Mouse (Mus musculus) stomach, embryonic 14.5 days (tissue): ENCODE measurements around the gene Zfp981. TPM values are rescaled to one million over a fixed set of nuclear protein-coding genes. Genes with fewer than 3 reads are reported as not detected.
"Not testable (repeated sequence)": the region's sequence is repeated elsewhere in the genome, so short reads cannot be mapped to it uniquely, and the experiment has no call there.

Source experiments
- ATAC-seq: fragments of 200-750 bp; cut with Nextera tagmentation; 2 replicates; pipeline ENCODE4 v1.8.0; 2017; ENCODE audit warnings: low read depth, moderate TSS enrichment; ENCODE audit not compliant: insufficient number of reproducible peaks, insufficient read depth, low FRiP score
- H3K27ac ChIP-seq: fragments of 300-500 bp; sonication (generic); 2 replicates; pipeline ENCODE4 v1.5.1; 2014; ENCODE audit warnings: mild to moderate bottlenecking, low read length, moderate library complexity, mixed read lengths
- H3K27me3 ChIP-seq: fragments of 300-500 bp; sonication (generic); 2 replicates; pipeline ENCODE4 v1.6.1; 2014; ENCODE audit warnings: low read length, control low read depth, mixed read lengths; ENCODE audit not compliant: control insufficient read depth, insufficient read depth
- H3K36me3 ChIP-seq: fragments of 300-500 bp; sonication (generic); 2 replicates; pipeline ENCODE4 v1.6.1; 2014; ENCODE audit warnings: mild to moderate bottlenecking, control low read depth, low read length, moderate library complexity, mixed read lengths; ENCODE audit not compliant: control insufficient read depth, insufficient read depth
- H3K4me1 ChIP-seq: fragments of 300-500 bp; sonication (generic); 2 replicates; pipeline ENCODE4 v1.6.1; 2014; ENCODE audit warnings: low read length, control low read depth, mixed read lengths; ENCODE audit not compliant: control insufficient read depth, insufficient read depth
- H3K4me2 ChIP-seq: fragments of 300-500 bp; sonication (generic); replicated peaks from 2 replicates; pipeline ENCODE4 v1.6.1; 2014; ENCODE audit warnings: low read depth, low read length, control low read depth
- H3K4me3 ChIP-seq: fragments of 300-500 bp; sonication (generic); 2 replicates; pipeline ENCODE4 v1.5.1; 2014; ENCODE audit warnings: low read depth, low read length, control low read depth
- H3K9ac ChIP-seq: fragments of 300-500 bp; sonication (generic); replicated peaks from 2 replicates; pipeline ENCODE4 v1.6.1; 2014; ENCODE audit warnings: low read depth, mild to moderate bottlenecking, control low read depth, low read length, moderate library complexity, mixed read lengths
- H3K9me3 ChIP-seq: fragments of 300-500 bp; sonication (generic); 2 replicates; pipeline ENCODE4 v1.6.1; 2016; ENCODE audit warnings: low read depth, low read length, control low read depth; ENCODE audit not compliant: control insufficient read depth
- WGBS: fragments of 180-500 bp; shearing (Covaris S2); extraction: QIAGEN DNeasy Blood & Tissue Kit; methylation state at CpG from one replicate; pipeline ENCODE4 v1.1.7; 2014; 5-methylcytosine and 5-hydroxymethylcytosine counted together
- polyA plus RNA-seq: library from polyadenylated mRNA; unstranded; fragments of >200 nt; fragmentation: Nextera tagmentation; extraction: Ambion mirVana; gene quantifications from 2 replicates; pipeline ENCODE4 v1.2.1, GENCODE M21; 2014

The Zfp981 gene
- 0.08 and 0.09 TPM in 2 replicates for polyA plus RNA-seq

GRCm38 (mm10) chr4:146501727-146502126 is at the start of gene Zfp981:
Zfp981 (plus strand) TSS chr4:146502027.
- not testable (repeated sequence) for H3K27me3 ChIP-seq, H3K36me3 ChIP-seq
- WGBS, result 84% methylated on average over 4 of the region's 4 CpGs

DNA sequence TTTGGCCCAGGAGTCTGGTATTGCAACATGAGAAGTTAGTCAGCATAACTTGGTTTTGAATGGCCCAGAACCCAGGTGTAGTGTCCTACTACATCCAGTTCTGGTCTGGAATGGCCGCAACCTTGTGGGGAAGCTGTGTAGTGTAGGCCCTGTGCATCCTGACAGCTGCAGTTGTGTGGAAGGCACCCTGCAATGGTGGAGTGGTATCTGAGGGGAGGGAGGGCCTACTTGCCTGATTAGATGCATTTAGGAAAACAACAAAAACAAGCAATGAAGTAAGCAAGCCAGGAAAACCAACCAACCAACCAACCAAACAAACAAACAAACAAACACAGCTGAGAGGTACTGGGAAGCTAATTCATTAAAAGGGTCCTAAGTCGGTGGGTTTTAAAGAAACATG is 49.3 kb upstream of the Zfp981 start:
- H3K4me2 ChIP-seq, H3K4me1 ChIP-seq, H3K36me3 ChIP-seq, H3K4me3 ChIP-seq, H3K27me3 ChIP-seq, H3K9ac ChIP-seq, H3K27ac ChIP-seq, ATAC-seq: not testable (repeated sequence)
- 86% methylated on average over 2 of the region's 2 CpGs for WGBS
- peaks cover 46% of the 10 kb centered on the region for H3K9me3 ChIP-seq

More at GRCm38 (mm10) chr4:146501727-146502126, at the start of gene Zfp981:
- H3K4me3 ChIP-seq, H3K9ac ChIP-seq, H3K4me2 ChIP-seq, H3K27ac ChIP-seq, H3K4me1 ChIP-seq, ATAC-seq: not testable (repeated sequence)
- H3K9me3 ChIP-seq, result peaks cover 22% of the 10 kb centered on the region

DNA sequence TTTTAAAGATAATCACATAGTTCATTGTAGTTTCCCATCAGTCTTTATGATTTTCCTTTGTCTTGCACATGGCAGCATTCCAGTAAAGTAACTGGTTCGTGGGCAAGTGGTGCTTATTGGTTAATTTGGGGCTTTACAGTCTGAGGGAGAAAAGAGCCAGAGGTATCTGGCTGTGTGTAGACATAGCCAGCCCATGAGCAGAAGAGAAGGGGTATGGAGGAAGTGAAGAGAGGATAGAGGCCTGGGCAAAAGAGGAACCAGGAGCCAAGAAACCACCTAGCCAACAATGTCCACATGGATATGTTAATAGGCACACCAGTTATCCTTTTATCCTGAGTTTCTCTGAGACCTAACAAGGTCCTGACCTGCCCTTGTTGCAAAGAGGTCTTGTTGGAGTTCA is 47.7 kb upstream of the Zfp981 start:
- H3K36me3 ChIP-seq, H3K27me3 ChIP-seq, H3K4me2 ChIP-seq, H3K4me3 ChIP-seq, ATAC-seq, H3K27ac ChIP-seq, H3K4me1 ChIP-seq, H3K9ac ChIP-seq: not testable (repeated sequence)
- 59% methylated on average over 1 of the region's 1 CpGs for WGBS
- H3K9me3 ChIP-seq, result peaks cover 47% of the 10 kb centered on the region

GRCm38 (mm10) chr4:146454896-146455295 is 46.9 kb upstream of the Zfp981 start:
- 44% methylated on average over 2 of the region's 2 CpGs for WGBS
- ATAC-seq, result peak; percentile 11; the same call in 1 of the 2 replicates
- Histone ChIP-seq H3K4me2 (no peak overlapping the region), H3K27ac (no peak overlapping the region), H3K36me3 (no peaks in the 10 kb centered on the region), H3K9me3 (peaks cover 51% of the 10 kb centered on the region), H3K27me3 (no peaks in the 10 kb centered on the region), H3K4me1 (no peaks in the 10 kb centered on the region), H3K9ac (no peak overlapping the region), H3K4me3 (no peak overlapping the region)

DNA sequence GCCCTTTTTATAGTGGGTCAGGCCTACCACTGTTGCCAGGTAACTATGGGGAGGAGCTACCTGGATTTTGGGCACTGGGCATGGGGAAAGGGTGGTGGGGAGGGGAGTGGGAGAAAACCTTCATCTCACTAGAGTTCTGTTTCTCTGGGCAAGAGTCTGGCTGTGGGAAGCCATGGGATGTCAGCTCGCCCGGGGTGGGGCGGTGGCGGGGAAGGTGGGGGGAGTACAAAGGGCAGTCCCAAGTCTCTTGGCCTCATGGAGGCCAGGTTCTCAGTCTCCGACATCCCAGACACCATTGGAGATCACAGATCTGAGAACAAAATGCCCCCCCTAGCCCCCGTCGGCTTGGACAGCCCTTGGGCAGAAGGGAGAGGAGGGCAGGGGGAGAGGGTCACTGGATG is 46.5 kb upstream of the Zfp981 start:
- H3K27ac ChIP-seq, result no peak overlapping the region
- 93% methylated on average over 7 of the region's 7 CpGs for WGBS
- no peaks in the 10 kb centered on the region for H3K27me3 ChIP-seq
- no peaks in the 10 kb centered on the region for H3K4me1 ChIP-seq
- peaks cover 51% of the 10 kb centered on the region for H3K9me3 ChIP-seq
- no peaks in the 10 kb centered on the region for H3K36me3 ChIP-seq
- no peak overlapping the region for H3K9ac ChIP-seq
- H3K4me3 ChIP-seq, result no peak overlapping the region
- H3K4me2 ChIP-seq, result no peak overlapping the region
- peak; percentile 39 for ATAC-seq

- Histone ChIP-seq H3K27me3 (no peaks in the 10 kb centered on the region), H3K9me3 (peaks cover 55% of the 10 kb centered on the region), H3K9ac (no peak overlapping the region), H3K27ac (no peak overlapping the region), H3K36me3 (no peaks in the 10 kb centered on the region), H3K4me1 (no peaks in the 10 kb centered on the region), H3K4me3 (no peak overlapping the region), H3K4me2 (no peak overlapping the region)
- ATAC-seq, result no peak
- WGBS, result 75% methylated on average over 4 of the region's 4 CpGs
Observed at GRCm38 (mm10) chr4:146456061-146456726, 45.6 kb upstream of the Zfp981 start.

DNA sequence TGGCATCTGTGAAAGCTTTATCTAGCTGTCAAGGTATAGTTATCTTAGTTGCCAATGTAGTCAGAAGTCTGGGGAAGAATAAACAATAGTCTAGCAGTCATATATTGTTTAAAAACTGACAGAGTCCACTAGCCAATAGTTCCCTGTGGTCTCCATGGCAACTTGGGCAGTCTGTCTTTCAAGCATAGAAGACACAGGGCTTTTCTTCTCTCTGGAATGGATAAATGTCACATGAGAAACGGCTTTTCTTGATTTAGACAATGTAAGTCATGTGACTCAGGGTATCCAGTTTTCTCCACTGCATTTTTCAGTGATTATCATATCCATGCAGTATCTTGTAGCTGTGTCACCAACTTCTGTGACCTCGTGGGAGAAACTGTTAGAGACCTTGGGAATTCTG is 44.7 kb upstream of the Zfp981 start:
- H3K9me3 ChIP-seq, result peaks cover 55% of the 10 kb centered on the region
- H3K4me3 ChIP-seq, result no peak overlapping the region
- H3K27ac ChIP-seq, result no peak overlapping the region
- no peak overlapping the region for H3K9ac ChIP-seq
- no peaks in the 10 kb centered on the region for H3K4me1 ChIP-seq
- no peak for ATAC-seq
- no peak overlapping the region for H3K4me2 ChIP-seq
- H3K27me3 ChIP-seq, result no peaks in the 10 kb centered on the region
- no peaks in the 10 kb centered on the region for H3K36me3 ChIP-seq
- 68% methylated on average over 2 of the region's 2 CpGs for WGBS

DNA sequence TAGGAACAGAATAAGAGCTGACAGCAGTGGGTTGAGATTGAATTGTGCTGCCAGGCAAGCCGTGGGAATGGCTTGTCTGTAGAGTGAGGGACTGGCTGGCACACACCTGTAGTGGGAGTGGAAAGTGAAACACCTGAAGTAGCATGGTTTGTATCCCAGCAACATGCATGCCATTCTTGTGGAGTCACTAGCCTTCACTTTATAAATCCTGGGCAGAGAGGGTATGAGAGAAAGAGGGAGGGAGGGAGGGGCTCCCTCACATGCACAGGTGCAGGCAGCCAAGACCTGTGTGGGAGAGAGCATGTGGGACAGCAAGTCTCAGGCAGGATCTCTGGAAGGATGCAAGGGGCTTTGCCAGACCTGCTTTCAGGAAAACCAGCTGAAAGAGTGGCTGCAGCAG is 44.1 kb upstream of the Zfp981 start:
- no peaks in the 10 kb centered on the region for H3K4me1 ChIP-seq
- 77% methylated on average over 1 of the region's 1 CpGs for WGBS
- H3K36me3 ChIP-seq, result no peaks in the 10 kb centered on the region
- no peak overlapping the region for H3K9ac ChIP-seq
- H3K4me3 ChIP-seq, result no peak overlapping the region
- H3K4me2 ChIP-seq, result no peak overlapping the region
- ATAC-seq, result no peak
- H3K27me3 ChIP-seq, result no peaks in the 10 kb centered on the region
- H3K27ac ChIP-seq, result no peak overlapping the region
- peaks cover 52% of the 10 kb centered on the region for H3K9me3 ChIP-seq

DNA sequence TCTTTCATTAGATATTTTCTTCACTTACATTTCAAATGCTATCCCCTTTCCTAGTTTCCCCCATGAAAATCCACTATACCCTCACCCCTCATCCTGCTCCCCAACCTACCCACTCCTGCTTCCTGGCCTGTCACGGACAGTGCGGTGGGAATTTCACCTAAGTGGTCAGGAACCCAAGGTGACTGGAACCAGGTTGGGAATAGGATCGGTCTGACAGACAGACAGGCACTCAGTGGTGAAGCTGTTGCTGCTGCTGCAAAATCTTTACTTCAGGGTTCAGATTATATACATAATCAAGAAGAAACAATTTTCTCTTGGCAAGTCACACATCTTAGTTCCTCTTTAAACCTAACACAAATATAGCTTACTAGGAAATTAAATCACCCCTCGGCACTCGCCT is 42.0 kb upstream of the Zfp981 start:
- H3K4me3 ChIP-seq, H3K27ac ChIP-seq, H3K4me2 ChIP-seq, ATAC-seq, H3K27me3 ChIP-seq, H3K4me1 ChIP-seq, H3K36me3 ChIP-seq, H3K9ac ChIP-seq: not testable (repeated sequence)
- peaks cover 40% of the 10 kb centered on the region for H3K9me3 ChIP-seq
- WGBS, result 81% methylated on average over 5 of the region's 5 CpGs
